Mouse (Mus musculus) limb, embryonic 11.5 days (tissue): Measurements from ENCODE around the gene Ahnak. TPM values are rescaled to one million over a fixed set of nuclear protein-coding genes. Genes with fewer than 3 reads are reported as not detected.
A peak's percentile ranks its signal among the peaks of the same experiment; 100 is the strongest.

Source experiments
- ATAC-seq: fragments of 200-750 bp; cut with Nextera tagmentation; 2 replicates; pipeline ENCODE4 v1.8.0; 2017; ENCODE audit warnings: low read depth; ENCODE audit not compliant: insufficient number of reproducible peaks, low FRiP score, low TSS enrichment
- DNase-seq: peaks from one replicate; pipeline ENCODE4 v3.0.0-alpha.2; 2015; ENCODE audit warnings: low spot score
- H3K27ac ChIP-seq: fragments of 300-500 bp; sonication (generic); replicated peaks from 2 replicates; pipeline ENCODE4 v1.5.1; 2014; ENCODE audit warnings: low read depth, mild to moderate bottlenecking, low read length
- H3K27me3 ChIP-seq: fragments of 300-500 bp; sonication (generic); 2 replicates; pipeline ENCODE4 v1.6.1; 2014; ENCODE audit warnings: mild to moderate bottlenecking, low read length, mixed read lengths; ENCODE audit not compliant: control insufficient read depth, insufficient read depth
- H3K36me3 ChIP-seq: fragments of 300-500 bp; sonication (generic); 2 replicates; pipeline ENCODE4 v1.6.1; 2014; ENCODE audit warnings: mild to moderate bottlenecking, low read length, moderate library complexity, mixed read lengths; ENCODE audit not compliant: control insufficient read depth, insufficient read depth
- H3K4me1 ChIP-seq: fragments of 300-500 bp; sonication (generic); 2 replicates; pipeline ENCODE4 v1.6.1; 2014; ENCODE audit warnings: low read length, mixed read lengths; ENCODE audit not compliant: control insufficient read depth, insufficient read depth
- H3K4me2 ChIP-seq: fragments of 300-500 bp; sonication (generic); 2 replicates; pipeline ENCODE4 v1.6.1; 2014; ENCODE audit warnings: low read depth, mild to moderate bottlenecking, moderate library complexity; ENCODE audit not compliant: severe bottlenecking
- H3K4me3 ChIP-seq: fragments of 300-500 bp; sonication (generic); 2 replicates; pipeline ENCODE4 v1.5.1; 2014; ENCODE audit warnings: low read depth, low read length
- H3K9ac ChIP-seq: fragments of 300-500 bp; sonication (generic); 2 replicates; pipeline ENCODE4 v1.6.1; 2014; ENCODE audit warnings: mild to moderate bottlenecking, low read length
- H3K9me3 ChIP-seq: fragments of 300-500 bp; sonication (generic); 2 replicates; pipeline ENCODE4 v1.6.1; 2016; ENCODE audit warnings: low read length; ENCODE audit not compliant: control insufficient read depth
- WGBS: fragments of 180-500 bp; shearing (Covaris S2); extraction: QIAGEN DNeasy Blood & Tissue Kit; methylation state at CpG from one replicate; pipeline ENCODE4 v1.1.7; 2014; 5-methylcytosine and 5-hydroxymethylcytosine counted together
- polyA plus RNA-seq: library from polyadenylated mRNA; unstranded; fragments of >200 nt; fragmentation: Nextera tagmentation; extraction: Ambion mirVana; gene quantifications from 2 replicates; pipeline ENCODE4 v1.2.1, GENCODE M21; 2014

The Ahnak gene
- polyA plus RNA-seq, 1 experiment from 2014 or later, result 7.7 TPM

GRCm38 (mm10) chr19:9105101-9105685 lies 116.1 kb downstream of the Ahnak start:
- DNase-seq (no peak), ATAC-seq (no peak)
- Histone ChIP-seq H3K9me3 (no peaks in the 10 kb centered on the region), H3K4me2 (no peak overlapping the region), H3K36me3 (no peaks in the 10 kb centered on the region), H3K27ac (no peak overlapping the region), H3K9ac (no peak overlapping the region), H3K4me3 (no peak overlapping the region), H3K4me1 (no peaks in the 10 kb centered on the region; the same call in 1 of the 2 replicates), H3K27me3 (no peaks in the 10 kb centered on the region)
- WGBS, result 69% methylated on average over 3 of the region's 3 CpGs

GRCm38 (mm10) chr19:9106096-9106495 lies 117.0 kb downstream of the Ahnak start:
- ATAC-seq (no peak), DNase-seq (no peak)
- H3K4me3 ChIP-seq, result no peak overlapping the region
- no peaks in the 10 kb centered on the region for H3K36me3 ChIP-seq
- no peaks in the 10 kb centered on the region for H3K9me3 ChIP-seq
- 0 out of 2 replicates have a peak overlapping the region, but pooled peaks have one; percentile 23 for H3K9ac ChIP-seq
- H3K4me2 ChIP-seq, result no peak overlapping the region
- WGBS, result 55% methylated on average over 5 of the region's 5 CpGs
- H3K27me3 ChIP-seq, result no peaks in the 10 kb centered on the region
- H3K4me1 ChIP-seq, result no peaks in the 10 kb centered on the region; the same call in 1 of the 2 replicates
- H3K27ac ChIP-seq, result no peak overlapping the region

GRCm38 (mm10) chr19:9106751-9107378 lies 117.8 kb downstream of the Ahnak start:
- DNase-seq, result no peak
- Histone ChIP-seq H3K36me3 (no peaks in the 10 kb centered on the region), H3K27ac (no peak overlapping the region; the same call in 1 of the 2 replicates), H3K4me2 (no peak overlapping the region), H3K9me3 (no peaks in the 10 kb centered on the region), H3K27me3 (no peaks in the 10 kb centered on the region), H3K4me1 (no peaks in the 10 kb centered on the region; the same call in 1 of the 2 replicates), H3K9ac (no peak overlapping the region), H3K4me3 (no peak overlapping the region)
- 59% methylated on average over 4 of the region's 4 CpGs for WGBS
- ATAC-seq, result no peak

GRCm38 (mm10) chr19:9107379-9107755 lies 118.3 kb downstream of the Ahnak start:
- ATAC-seq, result 0 out of 2 replicates have a peak, but pooled peaks have one; percentile 29
- Histone ChIP-seq H3K27me3 (no peaks in the 10 kb centered on the region), H3K4me1 (no peaks in the 10 kb centered on the region; the same call in 1 of the 2 replicates), H3K4me2 (no peak overlapping the region), H3K9ac (no peak overlapping the region), H3K4me3 (no peak overlapping the region), H3K27ac (no peak overlapping the region), H3K36me3 (no peaks in the 10 kb centered on the region), H3K9me3 (no peaks in the 10 kb centered on the region)
- no peak for DNase-seq
- 76% methylated on average over 1 of the region's 1 CpGs for WGBS

GRCm38 (mm10) chr19:9108536-9108935 lies 119.5 kb downstream of the Ahnak start:
- Histone ChIP-seq H3K4me1 (no peaks in the 10 kb centered on the region; the same call in 1 of the 2 replicates), H3K27ac (no peak overlapping the region), H3K4me2 (no peak overlapping the region), H3K27me3 (no peaks in the 10 kb centered on the region), H3K4me3 (no peak overlapping the region), H3K9ac (no peak overlapping the region), H3K9me3 (no peaks in the 10 kb centered on the region), H3K36me3 (no peaks in the 10 kb centered on the region)
- ATAC-seq, result no peak
- no peak for DNase-seq
- 87% methylated on average over 1 of the region's 1 CpGs for WGBS

- H3K4me3 ChIP-seq, result no peak overlapping the region
- WGBS, result 59% methylated on average over 4 of the region's 4 CpGs
- no peaks in the 10 kb centered on the region for H3K36me3 ChIP-seq
- ATAC-seq (peak; percentile 72; the same call in 1 of the 2 replicates), DNase-seq (peak; percentile 46)
- no peak overlapping the region for H3K9ac ChIP-seq
- H3K27ac ChIP-seq, result no peak overlapping the region
- no peaks in the 10 kb centered on the region for H3K9me3 ChIP-seq
- no peaks in the 10 kb centered on the region for H3K27me3 ChIP-seq
- H3K4me1 ChIP-seq, result no peaks in the 10 kb centered on the region; the same call in 1 of the 2 replicates
- no peak overlapping the region for H3K4me2 ChIP-seq
These were observed 121.2 kb downstream of the Ahnak start for GRCm38 (mm10) chr19:9110182-9110869.

GRCm38 (mm10) chr19:9112043-9112442 lies 123.0 kb downstream of the Ahnak start:
- no peak for ATAC-seq
- H3K9ac ChIP-seq, result no peak overlapping the region
- no peak for DNase-seq

GRCm38 (mm10) chr19:9116268-9116667 lies 127.2 kb downstream of the Ahnak start:
- Histone ChIP-seq H3K27me3 (no peaks in the 10 kb centered on the region), H3K4me3 (no peak overlapping the region), H3K9me3 (no peaks in the 10 kb centered on the region), H3K9ac (no peak overlapping the region), H3K27ac (no peak overlapping the region), H3K4me1 (no peaks in the 10 kb centered on the region), H3K4me2 (no peak overlapping the region), H3K36me3 (no peaks in the 10 kb centered on the region)
- WGBS, result 89% methylated on average over 4 of the region's 4 CpGs
- no peak for DNase-seq
- ATAC-seq, result no peak

More at GRCm38 (mm10) chr19:9112043-9112442, 123.0 kb downstream of the Ahnak start:
- Histone ChIP-seq H3K27me3 (no peaks in the 10 kb centered on the region), H3K9me3 (no peaks in the 10 kb centered on the region), H3K4me3 (no peak overlapping the region), H3K4me2 (no peak overlapping the region), H3K27ac (no peak overlapping the region), H3K4me1 (no peaks in the 10 kb centered on the region), H3K36me3 (no peaks in the 10 kb centered on the region)
- 66% methylated on average over 8 of the region's 8 CpGs for WGBS
